Mouse (Mus musculus) kidney, postnatal 4 days (tissue): Measurements from ENCODE around the gene Fbxo9.
"Not testable (repeated sequence)": the region's sequence is repeated elsewhere in the genome, so short reads cannot be mapped to it uniquely, and the experiment has no call there.

Experiments
- DNase-seq, 2 experiments: peaks; one replicate each; pipeline ENCODE4 v3.0.0; 2021; ENCODE audit warnings: mixed read lengths in 2 of 2

Gene Fbxo9

DNA sequence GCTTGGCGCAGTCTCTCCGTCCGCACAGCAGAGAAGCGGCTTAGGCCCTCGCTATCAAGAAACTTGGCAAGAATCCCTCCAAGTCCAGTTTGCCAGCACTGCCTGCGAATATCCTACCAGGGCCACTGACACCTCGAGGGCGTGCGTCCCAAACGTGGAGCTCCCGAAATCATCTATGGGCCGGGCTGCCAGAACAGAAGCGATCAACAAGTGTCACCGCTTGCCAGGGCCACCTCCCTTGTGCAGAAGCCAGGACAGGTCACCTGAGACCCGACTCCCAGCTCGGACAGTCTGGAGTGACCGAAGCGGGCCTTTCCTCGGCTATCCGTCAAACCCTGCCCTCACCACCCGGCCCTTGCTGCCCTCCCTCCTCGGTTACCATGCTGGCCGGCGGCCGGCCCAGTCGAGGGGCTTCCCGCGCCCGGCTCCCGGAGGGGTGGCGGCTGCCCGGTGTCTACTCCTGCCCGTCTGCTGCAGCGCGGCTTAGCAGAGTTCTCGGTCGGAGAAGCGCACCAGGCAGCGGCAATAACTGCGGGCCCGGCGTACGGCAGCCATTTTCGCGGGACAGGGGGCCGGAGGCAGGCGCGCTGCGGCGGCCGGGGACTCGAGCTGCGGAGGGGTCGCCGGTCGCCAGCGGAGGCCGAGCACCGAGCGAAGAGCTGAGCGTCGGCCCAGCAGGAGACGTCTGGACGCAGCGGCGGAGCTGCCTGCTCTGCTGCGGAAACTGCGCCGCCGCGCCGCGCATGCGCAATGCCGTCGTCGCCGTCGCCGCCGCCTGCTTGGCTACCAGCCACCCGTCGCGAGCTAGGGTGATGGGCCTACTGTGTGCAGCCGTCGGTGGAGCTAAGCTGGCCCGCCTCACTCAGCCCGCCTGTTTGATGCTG lies 711 bp downstream of the Fbxo9 start:
- peak; percentile 85 to 90 for DNase-seq

DNA sequence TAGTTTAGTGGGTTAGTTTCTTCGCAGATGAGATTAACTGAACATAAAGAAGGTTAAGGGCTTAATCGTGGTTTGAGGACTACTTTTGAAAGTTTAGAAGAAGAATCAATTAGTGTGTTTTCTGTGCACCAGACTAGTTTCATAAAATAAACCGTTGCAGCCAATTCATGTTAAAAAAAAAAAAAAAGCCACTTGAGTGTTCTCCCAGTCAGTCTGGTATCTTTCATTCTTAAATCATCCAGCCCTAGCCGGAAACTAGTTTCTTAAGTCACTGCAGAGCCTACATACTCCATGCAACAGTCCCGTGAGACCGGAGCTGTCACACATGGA lies 1.3 kb downstream of the Fbxo9 start:
- DNase-seq: no peak

GRCm38 (mm10) chr9:78106821-78107220 lies 2.0 kb downstream of the Fbxo9 start:
- peak in 1 of 2 experiments; percentile 31 for DNase-seq

- no peak for DNase-seq
These were observed 3.3 kb downstream of the Fbxo9 start for GRCm38 (mm10) chr9:78105501-78105932.

DNA sequence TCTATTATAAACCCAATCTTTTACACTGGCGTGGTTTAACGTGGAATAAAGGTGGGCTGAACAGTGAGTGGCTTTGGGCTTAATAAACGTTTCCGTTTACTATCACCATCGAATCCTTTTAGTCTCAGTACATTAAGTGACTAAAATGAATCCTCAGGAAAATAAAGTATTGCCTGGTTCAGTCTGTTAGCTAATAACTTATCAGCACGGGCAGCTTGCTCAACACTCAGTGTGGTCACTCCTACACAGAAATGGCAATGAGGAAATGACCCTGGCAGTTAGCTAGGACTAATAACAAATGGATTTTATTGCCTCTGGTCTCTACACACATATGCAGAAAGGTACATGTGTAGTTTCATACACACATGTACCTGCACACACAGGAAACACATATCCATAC lies 3.9 kb downstream of the Fbxo9 start:
- no peak for DNase-seq

DNA sequence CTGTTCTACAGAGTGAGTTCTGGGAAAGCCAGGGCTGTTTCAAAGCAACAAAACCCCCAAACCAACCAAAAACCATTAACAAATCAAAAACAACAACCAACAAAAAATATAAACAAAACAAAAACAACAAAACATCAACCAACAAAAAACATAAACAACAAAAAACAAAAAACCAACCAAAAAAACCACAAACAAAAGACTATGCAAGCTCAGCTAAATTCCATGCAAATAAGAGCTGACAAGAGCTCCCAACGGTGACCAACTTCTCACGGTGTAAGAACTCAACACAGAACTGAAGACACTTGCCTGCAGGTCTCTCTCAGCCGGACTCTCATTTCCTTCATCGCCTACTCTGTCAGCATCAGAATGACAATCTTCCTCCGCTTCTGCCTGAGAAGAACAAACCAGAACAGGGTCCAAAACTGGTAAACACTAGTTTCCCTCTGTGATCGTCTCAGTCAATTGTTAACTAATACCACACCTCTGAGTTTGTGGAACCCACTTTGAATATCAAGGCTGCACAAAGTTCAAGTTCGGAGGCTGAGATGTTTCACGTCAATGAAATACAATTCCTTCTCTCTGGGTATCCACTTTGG lies 4.8 kb downstream of the Fbxo9 start:
- DNase-seq: no peak

GRCm38 (mm10) chr9:78101431-78101830 lies 7.4 kb downstream of the Fbxo9 start:
- no peak for DNase-seq

DNA sequence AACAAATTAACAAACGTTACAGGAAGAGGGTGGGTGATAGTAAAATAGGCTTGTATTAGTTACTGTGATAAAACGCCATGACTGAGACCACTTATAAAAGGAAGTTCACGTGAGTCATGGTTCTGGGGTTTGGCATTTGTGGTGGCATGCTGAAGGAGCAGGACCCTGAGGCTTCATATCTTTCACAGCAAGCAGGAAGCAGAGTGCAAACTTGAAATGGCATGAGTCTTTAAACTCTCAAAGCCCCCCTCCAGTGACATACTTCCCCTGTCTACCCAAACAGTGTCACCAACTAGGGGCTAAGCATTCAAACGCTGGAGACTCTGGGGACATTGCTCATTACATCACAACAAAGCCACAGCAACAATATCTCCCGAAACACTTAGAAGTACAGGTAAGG lies 7.9 kb downstream of the Fbxo9 start:
- no peak for DNase-seq

- DNase-seq: no peak
These were observed 12.5 kb downstream of the Fbxo9 start for GRCm38 (mm10) chr9:78096376-78096775.

DNA sequence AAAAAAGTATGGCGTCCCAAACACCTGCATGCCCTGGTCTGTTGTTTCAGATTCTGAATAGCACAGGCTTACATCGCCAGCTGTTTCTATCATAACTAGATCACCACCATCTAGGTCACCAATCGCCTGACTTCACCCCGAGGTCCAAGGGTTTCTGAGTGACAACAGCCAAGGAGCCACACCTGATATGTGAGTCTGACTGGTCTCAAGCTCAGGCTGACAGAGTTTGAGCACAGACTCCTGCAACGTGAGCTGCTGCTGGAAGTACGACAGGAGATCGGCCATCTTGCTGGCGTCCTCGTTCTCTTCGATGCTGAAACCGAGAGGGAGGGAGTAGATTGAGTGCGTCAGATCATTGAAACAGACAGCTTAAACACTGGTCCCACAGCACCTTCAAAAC lies 13.2 kb downstream of the Fbxo9 start:
- no peak for DNase-seq

GRCm38 (mm10) chr9:78090596-78090995 lies 18.3 kb downstream of the Fbxo9 start:
- no peak for DNase-seq

DNA sequence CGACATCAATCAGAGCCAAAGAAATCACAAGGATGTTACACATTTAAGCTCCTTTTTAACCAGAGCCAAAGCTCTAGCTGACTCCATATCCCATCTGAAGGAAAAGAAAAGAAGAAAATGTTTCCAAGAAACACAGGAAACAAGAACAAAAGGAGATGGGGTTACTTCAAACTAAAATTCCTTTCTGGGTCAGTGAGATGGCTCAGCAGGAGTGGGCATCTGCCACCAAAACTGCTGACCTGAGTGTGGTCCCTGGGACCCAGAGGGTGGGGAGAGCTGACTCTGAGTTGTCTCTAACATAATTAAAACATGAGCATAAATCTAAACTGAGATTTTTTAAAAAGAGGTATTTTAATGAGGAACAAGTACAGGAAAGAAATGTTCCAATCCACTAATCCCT lies 19.0 kb downstream of the Fbxo9 start:
- no peak for DNase-seq

- DNase-seq: no peak
These were observed 19.9 kb downstream of the Fbxo9 start for GRCm38 (mm10) chr9:78088971-78089370.

GRCm38 (mm10) chr9:78088521-78088920 lies 20.3 kb downstream of the Fbxo9 start:
- peak in 1 of 2 experiments; percentile 6 for DNase-seq

- DNase-seq: peak in 1 of 2 experiments; percentile 12
These were observed 21.1 kb downstream of the Fbxo9 start for GRCm38 (mm10) chr9:78087751-78088150.

GRCm38 (mm10) chr9:78085722-78086287 lies 23.1 kb downstream of the Fbxo9 start:
- DNase-seq: no peak

DNA sequence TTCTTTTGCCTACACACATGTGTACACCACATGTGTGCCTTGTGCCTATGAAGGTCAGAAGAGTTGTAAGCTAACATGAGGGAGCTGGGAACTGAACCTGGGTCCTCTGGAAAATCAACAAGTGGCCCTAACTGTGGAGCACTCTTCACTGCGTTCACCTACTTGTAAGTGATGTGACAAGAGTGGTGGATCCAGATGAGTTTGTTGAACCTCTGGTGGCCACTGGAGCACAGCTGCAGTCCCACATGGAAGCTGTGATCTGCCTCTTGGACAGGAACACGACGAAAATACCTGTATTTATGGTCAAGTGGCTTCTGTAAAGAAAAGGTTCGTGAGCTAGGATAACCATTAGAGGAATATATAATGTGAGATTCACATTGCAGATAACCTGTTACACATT lies 24.5 kb downstream of the Fbxo9 start:
- no peak for DNase-seq

DNA sequence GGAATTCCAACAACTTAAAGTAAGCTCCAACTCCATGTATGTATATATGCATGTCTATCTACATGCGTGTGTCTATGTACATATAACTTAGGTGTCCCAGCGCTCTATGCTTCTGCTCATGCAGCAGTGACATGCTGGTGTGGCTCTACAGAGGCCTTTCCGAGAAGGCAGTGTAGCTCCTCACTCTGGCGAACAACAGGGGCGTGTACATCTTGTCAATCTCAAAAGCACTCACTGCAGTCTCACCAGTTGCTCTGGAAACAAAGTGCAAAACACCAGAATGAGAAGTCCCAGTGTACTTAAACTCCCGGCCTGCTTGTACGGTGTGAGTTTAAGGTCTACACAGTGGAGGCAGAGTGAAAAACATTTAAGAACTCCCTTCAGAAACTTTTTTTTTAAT lies 27.0 kb downstream of the Fbxo9 start:
- no peak for DNase-seq

GRCm38 (mm10) chr9:78078240-78078639 lies 30.6 kb downstream of the Fbxo9 start:
- DNase-seq: peak; percentile 26 to 49

DNA sequence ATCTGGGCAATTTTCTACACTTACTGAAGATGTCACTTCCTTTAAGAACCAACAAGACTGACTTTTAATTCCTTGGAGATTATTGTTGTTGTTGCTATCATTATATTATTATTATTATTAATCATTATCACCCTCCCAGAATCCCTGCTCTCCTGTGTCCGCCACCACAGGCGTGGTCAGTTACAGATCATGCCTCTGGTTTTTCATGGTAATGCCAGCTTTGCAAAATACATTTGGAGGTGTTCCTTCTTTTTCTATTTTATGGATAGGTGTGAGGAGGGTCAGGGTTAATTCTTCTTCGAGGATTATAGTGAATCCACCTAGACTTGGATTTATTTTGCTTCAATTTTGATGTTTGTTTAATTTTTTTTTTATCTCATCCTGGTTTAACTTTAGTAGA lies 33.6 kb downstream of the Fbxo9 start:
- DNase-seq: no peak

GRCm38 (mm10) chr9:78073713-78074340 lies 35.0 kb downstream of the Fbxo9 start:
- peak in 1 of 2 experiments; percentile 11 for DNase-seq

- DNase-seq: not testable (repeated sequence)
These were observed 35.6 kb downstream of the Fbxo9 start for GRCm38 (mm10) chr9:78073291-78073690.

DNA sequence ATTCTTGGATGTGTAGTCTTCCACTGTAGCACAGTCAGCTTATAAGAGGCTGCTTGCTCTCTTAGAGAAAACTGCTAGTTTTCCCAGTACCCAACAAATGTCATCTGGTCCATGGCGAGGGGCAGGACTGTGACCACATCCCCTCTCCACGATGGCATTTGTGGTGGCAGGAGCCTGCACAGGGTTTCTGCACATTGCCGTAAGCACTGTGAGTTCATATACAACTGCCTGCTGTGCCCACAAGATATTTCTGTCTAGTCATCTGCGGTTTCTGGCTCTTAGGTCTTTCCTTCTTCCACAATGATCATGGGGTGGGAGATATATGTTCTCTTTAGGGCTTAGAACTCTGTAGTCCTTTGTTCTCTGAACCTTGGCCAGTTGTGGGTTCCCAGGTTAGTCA lies 37.2 kb downstream of the Fbxo9 start:
- DNase-seq: no peak

DNA sequence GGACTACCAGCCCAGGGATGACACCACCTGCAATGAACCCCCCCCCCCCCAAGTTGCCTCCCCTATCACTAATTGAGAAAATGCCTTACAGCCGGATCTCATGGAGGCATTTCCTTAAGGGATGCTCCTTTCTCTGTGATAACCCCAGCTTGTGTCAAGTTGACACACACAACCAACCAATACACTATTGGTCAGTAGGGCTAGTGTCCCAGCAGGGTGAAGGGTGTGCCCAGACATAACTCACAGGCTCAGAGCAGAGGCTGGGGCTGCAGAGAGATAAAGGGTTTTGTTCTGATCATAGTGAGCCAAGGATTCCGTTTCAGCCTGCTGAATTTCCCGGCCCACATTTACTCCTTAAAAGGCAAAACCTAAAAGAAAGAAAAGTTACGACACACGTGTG lies 38.4 kb downstream of the Fbxo9 start:
- DNase-seq: no peak
